Mouse (Mus musculus) hindbrain, embryonic 12.5 days (tissue): ENCODE measurements around the gene Slc41a2. TPM values are rescaled to one million over a fixed set of nuclear protein-coding genes. Genes with fewer than 3 reads are reported as not detected.

Experiments used
- ATAC-seq: fragments of 200-750 bp; cut with Nextera tagmentation; 2 replicates; pipeline ENCODE4 v1.8.0; 2017; ENCODE audit warnings: moderate TSS enrichment; ENCODE audit not compliant: low FRiP score
- H3K27ac ChIP-seq: fragments of 300-500 bp; sonication (generic); 2 replicates; pipeline ENCODE4 v1.5.1; 2016; ENCODE audit warnings: mild to moderate bottlenecking
- H3K27me3 ChIP-seq: fragments of 300-500 bp; sonication (generic); 2 replicates; pipeline ENCODE4 v1.6.1; 2016; ENCODE audit warnings: mild to moderate bottlenecking
- H3K36me3 ChIP-seq: fragments of 300-500 bp; sonication (generic); 2 replicates; pipeline ENCODE4 v1.6.1; 2016; ENCODE audit warnings: mild to moderate bottlenecking
- H3K4me1 ChIP-seq: fragments of 300-500 bp; sonication (generic); 2 replicates; pipeline ENCODE4 v1.6.1; 2016
- H3K4me2 ChIP-seq: fragments of 300-500 bp; sonication (generic); replicated peaks from 2 replicates; pipeline ENCODE4 v1.6.1; 2016; ENCODE audit warnings: mild to moderate bottlenecking
- H3K4me3 ChIP-seq: fragments of 300-500 bp; sonication (generic); 2 replicates; pipeline ENCODE4 v1.5.1; 2016; ENCODE audit warnings: mild to moderate bottlenecking
- H3K9ac ChIP-seq: fragments of 300-500 bp; sonication (generic); 2 replicates; pipeline ENCODE4 v1.6.1; 2016; ENCODE audit warnings: mild to moderate bottlenecking, moderate library complexity
- H3K9me3 ChIP-seq: fragments of 300-500 bp; sonication (generic); replicated peaks from 2 replicates; pipeline ENCODE4 v1.6.1; 2016; ENCODE audit warnings: mild to moderate bottlenecking
- WGBS: fragments of 180-500 bp; shearing (Covaris S2); methylation state at CpG from one replicate; pipeline ENCODE4 v1.1.7; 2016; 5-methylcytosine and 5-hydroxymethylcytosine counted together
- polyA plus RNA-seq: library from polyadenylated mRNA; unstranded; fragments of >200 nt; fragmentation: Nextera tagmentation; extraction: Ambion mirVana; gene quantifications from 2 replicates; pipeline ENCODE4 v1.2.1, GENCODE M21; 2016

The Slc41a2 gene
- polyA plus RNA-seq, 1 experiment from 2014 or later: 2.6 TPM

- H3K9ac ChIP-seq: no peak overlapping the region
- no peak overlapping the region for H3K27ac ChIP-seq
- H3K4me1 ChIP-seq: no peaks in the 10 kb centered on the region; the same call in 1 of the 2 replicates
- WGBS: 28% methylated on average over 6 of the region's 6 CpGs
- H3K9me3 ChIP-seq: no peaks in the 10 kb centered on the region
- H3K4me2 ChIP-seq: no peak overlapping the region
- no peak for ATAC-seq
- H3K27me3 ChIP-seq: no peaks in the 10 kb centered on the region
- H3K36me3 ChIP-seq: no peaks in the 10 kb centered on the region
- H3K4me3 ChIP-seq: no peak overlapping the region
Observed at GRCm38 (mm10) chr10:83210968-83211583, 126.6 kb downstream of the Slc41a2 start.

GRCm38 (mm10) chr10:83210122-83210521, 127.6 kb downstream of the Slc41a2 start:
- Histone ChIP-seq H3K4me2 (no peak overlapping the region), H3K27me3 (no peaks in the 10 kb centered on the region), H3K27ac (no peak overlapping the region), H3K9ac (no peak overlapping the region), H3K4me3 (no peak overlapping the region), H3K4me1 (no peaks in the 10 kb centered on the region; the same call in 1 of the 2 replicates), H3K9me3 (no peaks in the 10 kb centered on the region), H3K36me3 (no peaks in the 10 kb centered on the region)
- WGBS: 65% methylated on average over 16 of the region's 16 CpGs
- ATAC-seq: no peak

- no peaks in the 10 kb centered on the region for H3K9me3 ChIP-seq
- H3K27ac ChIP-seq: no peak overlapping the region
- 76% methylated on average over 12 of the region's 12 CpGs for WGBS
- no peak for ATAC-seq
- no peak overlapping the region for H3K9ac ChIP-seq
- no peaks in the 10 kb centered on the region for H3K36me3 ChIP-seq
- no peaks in the 10 kb centered on the region for H3K27me3 ChIP-seq
- no peaks in the 10 kb centered on the region; the same call in 1 of the 2 replicates for H3K4me1 ChIP-seq
- H3K4me2 ChIP-seq: no peak overlapping the region
- H3K4me3 ChIP-seq: no peak overlapping the region
Observed at GRCm38 (mm10) chr10:83209388-83209787, 128.3 kb downstream of the Slc41a2 start.

- H3K4me1 ChIP-seq: no peaks in the 10 kb centered on the region; the same call in 1 of the 2 replicates
- no peaks in the 10 kb centered on the region for H3K36me3 ChIP-seq
- H3K9ac ChIP-seq: no peak overlapping the region
- no peak overlapping the region for H3K27ac ChIP-seq
- H3K4me3 ChIP-seq: no peak overlapping the region
- no peaks in the 10 kb centered on the region for H3K27me3 ChIP-seq
- 85% methylated on average over 7 of the region's 7 CpGs for WGBS
- H3K4me2 ChIP-seq: no peak overlapping the region
- ATAC-seq: no peak
- H3K9me3 ChIP-seq: no peaks in the 10 kb centered on the region
Observed at GRCm38 (mm10) chr10:83208436-83208835, 129.2 kb downstream of the Slc41a2 start.

- no peaks in the 10 kb centered on the region for H3K4me1 ChIP-seq
- ATAC-seq: no peak
- H3K27me3 ChIP-seq: no peaks in the 10 kb centered on the region
- no peaks in the 10 kb centered on the region for H3K9me3 ChIP-seq
- no peak overlapping the region for H3K4me2 ChIP-seq
- H3K4me3 ChIP-seq: no peak overlapping the region
- H3K9ac ChIP-seq: no peak overlapping the region
- WGBS: 87% methylated on average over 14 of the region's 14 CpGs
- H3K27ac ChIP-seq: no peak overlapping the region
- no peaks in the 10 kb centered on the region for H3K36me3 ChIP-seq
Observed at GRCm38 (mm10) chr10:83202906-83203702, 134.6 kb downstream of the Slc41a2 start.

- H3K4me2 ChIP-seq: no peak overlapping the region
- WGBS: 91% methylated on average over 7 of the region's 7 CpGs
- ATAC-seq: no peak
Observed at GRCm38 (mm10) chr10:83201525-83201924, 136.2 kb downstream of the Slc41a2 start.

GRCm38 (mm10) chr10:83199290-83199689, 138.4 kb downstream of the Slc41a2 start:
- H3K27ac ChIP-seq: no peak overlapping the region
- no peaks in the 10 kb centered on the region for H3K27me3 ChIP-seq
- H3K9me3 ChIP-seq: no peaks in the 10 kb centered on the region
- H3K36me3 ChIP-seq: no peaks in the 10 kb centered on the region
- H3K4me1 ChIP-seq: no peaks in the 10 kb centered on the region
- no peak overlapping the region for H3K9ac ChIP-seq
- no peak overlapping the region for H3K4me2 ChIP-seq
- H3K4me3 ChIP-seq: no peak overlapping the region
- no peak for ATAC-seq
- 84% methylated on average over 9 of the region's 9 CpGs for WGBS

More at GRCm38 (mm10) chr10:83201525-83201924, 136.2 kb downstream of the Slc41a2 start:
- Histone ChIP-seq H3K9me3 (no peaks in the 10 kb centered on the region), H3K9ac (no peak overlapping the region), H3K27me3 (no peaks in the 10 kb centered on the region), H3K4me1 (no peaks in the 10 kb centered on the region), H3K27ac (no peak overlapping the region), H3K4me3 (no peak overlapping the region), H3K36me3 (no peaks in the 10 kb centered on the region)

- Histone ChIP-seq H3K4me1 (no peaks in the 10 kb centered on the region), H3K4me3 (no peak overlapping the region), H3K4me2 (no peak overlapping the region), H3K27me3 (no peaks in the 10 kb centered on the region), H3K9ac (no peak overlapping the region), H3K9me3 (no peaks in the 10 kb centered on the region), H3K36me3 (no peaks in the 10 kb centered on the region), H3K27ac (no peak overlapping the region)
- 80% methylated on average over 5 of the region's 5 CpGs for WGBS
- ATAC-seq: no peak
Observed at GRCm38 (mm10) chr10:83198692-83199091, 139.0 kb downstream of the Slc41a2 start.

GRCm38 (mm10) chr10:83197690-83198336, 139.9 kb downstream of the Slc41a2 start:
- Histone ChIP-seq H3K27ac (no peak overlapping the region), H3K4me2 (no peak overlapping the region), H3K27me3 (no peaks in the 10 kb centered on the region), H3K9me3 (no peaks in the 10 kb centered on the region), H3K36me3 (no peaks in the 10 kb centered on the region), H3K4me1 (no peaks in the 10 kb centered on the region), H3K9ac (no peak overlapping the region), H3K4me3 (no peak overlapping the region)
- WGBS: 44% methylated on average over 11 of the region's 11 CpGs
- no peak for ATAC-seq

GRCm38 (mm10) chr10:83191982-83192381, 145.7 kb downstream of the Slc41a2 start:
- Histone ChIP-seq H3K9ac (no peak overlapping the region), H3K27me3 (no peaks in the 10 kb centered on the region), H3K4me3 (no peak overlapping the region), H3K4me1 (no peaks in the 10 kb centered on the region), H3K27ac (no peak overlapping the region), H3K9me3 (no peaks in the 10 kb centered on the region), H3K36me3 (0 out of 2 replicates have a peak, but pooled peaks cover 7% of the 10 kb centered on the region), H3K4me2 (no peak overlapping the region)
- ATAC-seq: no peak
- whole genome bisulfite sequencing: 46% methylated on average over 6 of the region's 6 CpGs

GRCm38 (mm10) chr10:83191476-83191875, 146.2 kb downstream of the Slc41a2 start:
- Histone ChIP-seq H3K27me3 (no peaks in the 10 kb centered on the region), H3K4me1 (no peaks in the 10 kb centered on the region), H3K36me3 (0 out of 2 replicates have a peak, but pooled peaks cover 7% of the 10 kb centered on the region), H3K9me3 (no peaks in the 10 kb centered on the region), H3K27ac (no peak overlapping the region), H3K9ac (no peak overlapping the region), H3K4me2 (no peak overlapping the region), H3K4me3 (no peak overlapping the region)
- no peak for ATAC-seq
- WGBS: 98% methylated on average over 17 of the region's 17 CpGs

GRCm38 (mm10) chr10:83189071-83189470, 148.6 kb downstream of the Slc41a2 start:
- peaks cover 8% of the 10 kb centered on the region for H3K4me1 ChIP-seq
- no peaks in the 10 kb centered on the region for H3K27me3 ChIP-seq
- no peak overlapping the region for H3K4me3 ChIP-seq
- H3K9ac ChIP-seq: no peak overlapping the region
- H3K27ac ChIP-seq: no peak overlapping the region
- 93% methylated on average over 5 of the region's 5 CpGs for WGBS
- ATAC-seq: no peak
- no peaks in the 10 kb centered on the region for H3K9me3 ChIP-seq
- H3K36me3 ChIP-seq: 0 out of 2 replicates have a peak, but pooled peaks cover 7% of the 10 kb centered on the region
- no peak overlapping the region for H3K4me2 ChIP-seq
